Mouse (Mus musculus) forebrain, embryonic 12.5 days (tissue): Measurements from ENCODE around the gene Obp2a. TPM values are rescaled to one million over a fixed set of nuclear protein-coding genes. Genes with fewer than 3 reads are reported as not detected.
"Not testable (repeated sequence)": the region's sequence is repeated elsewhere in the genome, so short reads cannot be mapped to it uniquely, and the experiment has no call there.

ENCODE experiments used
- ATAC-seq: fragments of 200-750 bp; cut with Nextera tagmentation; 2 replicates; pipeline ENCODE4 v1.8.0; 2017; ENCODE audit warnings: moderate TSS enrichment; ENCODE audit not compliant: low FRiP score
- H3K27ac ChIP-seq: fragments of 300-500 bp; sonication (generic); 2 replicates; pipeline ENCODE4 v1.5.1; 2016; ENCODE audit warnings: mild to moderate bottlenecking
- H3K27me3 ChIP-seq: fragments of 300-500 bp; sonication (generic); 2 replicates; pipeline ENCODE4 v1.6.1; 2016; ENCODE audit warnings: mild to moderate bottlenecking
- H3K36me3 ChIP-seq: fragments of 300-500 bp; sonication (generic); replicated peaks from 2 replicates; pipeline ENCODE4 v1.6.1; 2016; ENCODE audit warnings: mild to moderate bottlenecking
- H3K4me1 ChIP-seq: fragments of 300-500 bp; sonication (generic); 2 replicates; pipeline ENCODE4 v1.6.1; 2016
- H3K4me2 ChIP-seq: fragments of 300-500 bp; sonication (generic); 2 replicates; pipeline ENCODE4 v1.6.1; 2016; ENCODE audit warnings: mild to moderate bottlenecking, moderate library complexity
- H3K4me3 ChIP-seq: fragments of 300-500 bp; sonication (generic); replicated peaks from 2 replicates; pipeline ENCODE4 v1.5.1; 2016; ENCODE audit warnings: mild to moderate bottlenecking
- H3K9ac ChIP-seq: fragments of 300-500 bp; sonication (generic); 2 replicates; pipeline ENCODE4 v1.6.1; 2016; ENCODE audit warnings: mild to moderate bottlenecking
- H3K9me3 ChIP-seq: fragments of 300-500 bp; sonication (generic); 2 replicates; pipeline ENCODE4 v1.6.1; 2016
- WGBS: fragments of 180-500 bp; shearing (Covaris S2); methylation state at CpG from one replicate; pipeline ENCODE4 v1.1.7; 2016; 5-methylcytosine and 5-hydroxymethylcytosine counted together
- polyA plus RNA-seq: library from polyadenylated mRNA; unstranded; fragments of >200 nt; fragmentation: Nextera tagmentation; extraction: Ambion mirVana; gene quantifications from 2 replicates; pipeline ENCODE4 v1.2.1, GENCODE M21; 2016

Obp2a gene
- polyA plus RNA-seq = not detected in 2 replicates

- H3K4me3 ChIP-seq, H3K9ac ChIP-seq, H3K4me2 ChIP-seq, H3K27ac ChIP-seq, H3K9me3 ChIP-seq, H3K36me3 ChIP-seq, H3K27me3 ChIP-seq, ATAC-seq, H3K4me1 ChIP-seq: not testable (repeated sequence)
- WGBS = 81% methylated on average over 3 of the region's 3 CpGs
These were observed at the start of gene Obp2a for GRCm38 (mm10) chr2:25699743-25700142. Obp2a (plus strand) TSS chr2:25700043.

DNA sequence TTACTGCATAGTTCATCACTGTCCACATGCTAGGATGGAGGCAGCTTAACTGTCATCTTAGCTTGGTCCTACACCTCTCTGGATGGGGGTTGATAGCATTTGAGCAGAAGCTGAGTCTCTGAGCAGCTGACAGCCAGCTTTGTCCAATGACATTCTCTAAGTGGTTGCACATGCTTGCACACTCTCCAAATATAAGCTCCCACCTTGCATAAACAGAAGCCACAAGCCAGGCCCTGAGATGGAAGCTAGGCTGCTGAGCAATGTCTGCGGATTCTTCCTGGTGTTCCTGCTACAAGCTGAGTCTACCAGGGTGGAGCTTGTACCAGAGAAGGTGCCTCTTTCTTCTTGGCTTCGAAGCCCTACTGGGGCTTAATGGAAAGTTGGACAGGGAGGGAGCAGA, 46.9 kb upstream of the Obp2a start, which contains the start of gene Lcn8:
Lcn8 (plus strand) TSS at position 219 of the 400 bp plus-strand sequence.
- 83% methylated on average over 2 of the region's 2 CpGs for WGBS
- H3K4me3 ChIP-seq = no peak within 1 kb of the TSS
- no peak within 1 kb of the TSS for H3K27ac ChIP-seq
- H3K4me2 ChIP-seq = no peak within 1 kb of the TSS
- H3K27me3 ChIP-seq = no peaks in the 10 kb centered on the region
- H3K4me1 ChIP-seq = no peaks in the 10 kb centered on the region
- no peak for ATAC-seq
- H3K9me3 ChIP-seq = no peaks in the 10 kb centered on the region
- H3K9ac ChIP-seq = no peak within 1 kb of the TSS
- no peaks in the 10 kb centered on the region for H3K36me3 ChIP-seq

- Histone ChIP-seq H3K9ac (no peak overlapping the region), H3K27me3 (no peaks in the 10 kb centered on the region), H3K4me2 (no peak overlapping the region), H3K9me3 (no peaks in the 10 kb centered on the region), H3K27ac (no peak overlapping the region), H3K4me3 (no peak overlapping the region), H3K36me3 (no peaks in the 10 kb centered on the region), H3K4me1 (no peaks in the 10 kb centered on the region)
- no peak for ATAC-seq
- 67% methylated on average over 1 of the region's 1 CpGs for WGBS
These were observed 45.3 kb upstream of the Obp2a start for GRCm38 (mm10) chr2:25654502-25654901.

DNA sequence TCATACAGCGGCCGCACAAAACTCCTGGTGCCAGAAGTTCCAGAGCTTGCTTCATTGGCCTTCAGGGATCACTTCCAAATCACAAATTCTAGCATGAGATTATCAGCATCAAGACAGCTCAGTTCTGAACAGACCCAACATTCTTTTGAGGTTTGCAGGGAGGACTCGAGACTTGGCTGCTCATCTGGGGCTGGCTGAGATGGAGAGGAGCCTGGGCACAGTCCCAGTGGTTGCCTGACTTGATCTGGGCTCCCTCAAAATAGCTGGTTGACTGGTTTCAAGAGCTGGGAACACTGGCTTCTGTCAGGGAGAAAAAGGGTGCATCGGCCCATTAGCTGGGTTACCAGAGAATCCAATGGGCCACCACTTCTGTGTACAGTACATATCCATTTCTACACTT, 43.2 kb upstream of the Obp2a start:
- WGBS = 87% methylated on average over 4 of the region's 4 CpGs
- Histone ChIP-seq H3K36me3 (no peaks in the 10 kb centered on the region), H3K4me2 (no peak overlapping the region), H3K27ac (no peak overlapping the region), H3K9me3 (no peaks in the 10 kb centered on the region), H3K9ac (no peak overlapping the region), H3K4me1 (no peaks in the 10 kb centered on the region), H3K27me3 (no peaks in the 10 kb centered on the region), H3K4me3 (no peak overlapping the region)
- no peak for ATAC-seq

DNA sequence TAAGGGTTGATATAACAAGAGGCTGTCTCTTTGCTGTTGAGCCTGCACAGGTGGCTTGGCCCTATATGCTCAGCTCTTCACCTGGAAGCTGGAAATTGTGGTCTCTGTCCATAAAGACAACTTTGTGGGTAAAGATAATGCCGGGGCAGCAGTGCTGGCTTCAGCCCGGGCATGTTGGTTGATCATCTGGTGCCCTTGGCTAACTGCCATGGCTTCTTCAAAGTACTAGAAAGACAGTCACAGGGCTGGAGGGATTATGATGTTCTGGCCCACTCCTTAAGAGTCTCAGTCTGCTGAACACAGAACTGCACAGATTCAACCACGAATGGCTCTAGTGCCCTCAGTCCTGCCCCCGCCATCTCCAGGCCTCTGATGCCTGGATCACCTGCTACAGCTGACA, 42.6 kb upstream of the Obp2a start:
- no peak overlapping the region for H3K27ac ChIP-seq
- H3K9ac ChIP-seq = no peak overlapping the region
- no peaks in the 10 kb centered on the region for H3K36me3 ChIP-seq
- no peaks in the 10 kb centered on the region for H3K27me3 ChIP-seq
- no peak for ATAC-seq
- no peak overlapping the region for H3K4me2 ChIP-seq
- H3K4me1 ChIP-seq = no peaks in the 10 kb centered on the region
- 92% methylated on average over 4 of the region's 4 CpGs for WGBS
- H3K9me3 ChIP-seq = no peaks in the 10 kb centered on the region
- H3K4me3 ChIP-seq = no peak overlapping the region

- Histone ChIP-seq H3K4me3 (no peak within 1 kb of the TSS), H3K36me3 (no peaks in the 10 kb centered on the region), H3K4me1 (no peaks in the 10 kb centered on the region), H3K9ac (no peak within 1 kb of the TSS), H3K4me2 (no peak within 1 kb of the TSS), H3K27ac (no peak within 1 kb of the TSS), H3K9me3 (no peaks in the 10 kb centered on the region), H3K27me3 (no peaks in the 10 kb centered on the region; the same call in 1 of the 2 replicates)
- no peak for ATAC-seq
These were observed 42.2 kb upstream of the Obp2a start, which contains the start of gene Lcn5 for GRCm38 (mm10) chr2:25657652-25658051. Lcn5 (plus strand) TSS chr2:25657952.

DNA sequence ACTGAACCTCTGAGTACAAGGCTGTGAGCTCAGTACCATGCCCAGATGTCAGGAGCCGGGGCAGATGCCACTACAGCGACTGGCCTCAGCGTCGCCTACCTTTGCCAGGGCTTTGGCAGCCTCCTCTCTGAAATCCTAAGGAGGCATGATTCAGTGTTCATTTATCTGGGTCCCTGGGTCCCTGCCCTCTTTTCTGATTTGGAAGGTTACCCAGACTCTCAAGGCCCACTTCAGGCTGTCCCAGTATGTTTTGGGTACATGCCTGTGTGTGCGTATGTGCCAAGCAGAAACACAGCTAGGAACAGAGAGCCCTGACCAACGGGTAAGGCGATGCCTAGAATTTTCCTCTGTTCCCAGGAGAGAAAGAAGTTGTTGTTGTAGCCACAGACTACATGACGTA, 39.6 kb upstream of the Obp2a start:
- Histone ChIP-seq H3K4me1 (no peaks in the 10 kb centered on the region), H3K27ac (no peak overlapping the region), H3K9ac (no peak overlapping the region), H3K9me3 (no peaks in the 10 kb centered on the region), H3K4me2 (no peak overlapping the region), H3K4me3 (no peak overlapping the region), H3K36me3 (no peaks in the 10 kb centered on the region), H3K27me3 (no peaks in the 10 kb centered on the region; the same call in 1 of the 2 replicates)
- 94% methylated on average over 8 of the region's 8 CpGs for WGBS
- no peak for ATAC-seq

DNA sequence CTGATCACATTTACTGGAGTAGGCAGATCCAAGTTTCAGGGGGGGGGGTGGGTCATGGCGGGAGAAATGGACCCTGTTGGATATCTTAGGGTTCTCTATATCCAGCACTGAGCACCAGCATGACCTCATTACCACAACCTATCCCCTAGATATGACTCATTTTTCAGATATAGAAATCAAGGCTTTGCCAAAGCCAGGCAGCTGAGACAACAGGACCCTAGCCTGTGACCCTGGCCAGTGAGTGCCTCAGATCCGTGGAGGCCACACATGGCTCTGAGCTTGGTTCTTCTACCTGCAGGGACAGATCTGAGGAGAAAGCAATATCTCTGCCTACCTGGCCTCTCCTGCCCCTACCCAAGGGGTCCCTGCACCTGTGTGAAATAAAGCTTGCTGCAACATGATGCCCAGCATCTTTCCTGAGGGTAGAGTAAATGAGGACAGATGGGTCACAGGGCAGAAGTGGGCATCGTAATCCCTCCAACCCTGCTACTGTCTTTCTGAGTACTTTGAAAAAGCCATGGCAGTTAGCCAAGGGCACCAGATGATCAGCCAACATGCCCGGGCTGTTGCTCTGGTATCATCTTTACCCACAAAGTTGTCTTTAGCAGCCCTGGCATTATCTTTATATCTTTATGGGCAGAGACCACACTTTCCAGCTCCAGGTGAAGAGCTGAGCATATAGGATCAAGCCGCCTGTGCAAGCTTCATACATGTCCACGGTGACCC, 38.4 kb upstream of the Obp2a start:
- H3K9ac ChIP-seq = no peak overlapping the region
- H3K4me1 ChIP-seq = no peaks in the 10 kb centered on the region
- H3K27me3 ChIP-seq = no peaks in the 10 kb centered on the region; the same call in 1 of the 2 replicates
- 88% methylated on average over 6 of the region's 6 CpGs for WGBS
- no peak overlapping the region for H3K4me3 ChIP-seq
- H3K27ac ChIP-seq = no peak overlapping the region
- H3K9me3 ChIP-seq = no peaks in the 10 kb centered on the region
- no peak for ATAC-seq
- H3K36me3 ChIP-seq = no peaks in the 10 kb centered on the region
- no peak overlapping the region for H3K4me2 ChIP-seq

DNA sequence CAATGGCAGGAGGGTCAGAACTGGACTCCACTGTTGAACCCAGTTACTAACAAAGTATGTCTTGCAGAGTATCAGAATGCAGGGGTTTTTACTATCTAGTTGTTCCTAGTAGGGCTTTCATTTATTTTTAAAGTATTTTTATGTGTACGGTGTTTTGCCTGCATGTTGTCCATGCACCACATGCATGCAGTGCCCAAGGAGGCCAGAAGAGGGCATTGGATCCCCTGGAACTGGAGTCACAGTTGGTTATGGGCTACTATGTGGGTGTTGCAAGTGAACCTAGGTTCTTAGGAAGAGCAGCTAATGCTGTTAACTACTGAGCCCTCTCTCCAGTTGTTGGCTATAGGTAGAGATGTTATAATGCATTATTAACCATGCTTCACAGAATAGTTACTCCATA, 36.3 kb upstream of the Obp2a start:
- no peaks in the 10 kb centered on the region for H3K36me3 ChIP-seq
- H3K9ac ChIP-seq = no peak overlapping the region
- H3K4me2 ChIP-seq = no peak overlapping the region
- H3K9me3 ChIP-seq = no peaks in the 10 kb centered on the region
- H3K27ac ChIP-seq = no peak overlapping the region
- H3K4me3 ChIP-seq = no peak overlapping the region
- WGBS = 58% methylated on average over 1 of the region's 1 CpGs
- no peaks in the 10 kb centered on the region; the same call in 1 of the 2 replicates for H3K27me3 ChIP-seq
- H3K4me1 ChIP-seq = no peaks in the 10 kb centered on the region
- no peak for ATAC-seq

- H3K4me2 ChIP-seq = no peak overlapping the region
- no peaks in the 10 kb centered on the region for H3K9me3 ChIP-seq
- H3K4me1 ChIP-seq = no peaks in the 10 kb centered on the region
- no peak for ATAC-seq
- WGBS = 85% methylated on average over 5 of the region's 5 CpGs
- H3K9ac ChIP-seq = no peak overlapping the region
- no peaks in the 10 kb centered on the region; the same call in 1 of the 2 replicates for H3K27me3 ChIP-seq
- no peak overlapping the region for H3K27ac ChIP-seq
- H3K36me3 ChIP-seq = no peaks in the 10 kb centered on the region
- H3K4me3 ChIP-seq = no peak overlapping the region
These were observed 35.7 kb upstream of the Obp2a start for GRCm38 (mm10) chr2:25664125-25664524.

DNA sequence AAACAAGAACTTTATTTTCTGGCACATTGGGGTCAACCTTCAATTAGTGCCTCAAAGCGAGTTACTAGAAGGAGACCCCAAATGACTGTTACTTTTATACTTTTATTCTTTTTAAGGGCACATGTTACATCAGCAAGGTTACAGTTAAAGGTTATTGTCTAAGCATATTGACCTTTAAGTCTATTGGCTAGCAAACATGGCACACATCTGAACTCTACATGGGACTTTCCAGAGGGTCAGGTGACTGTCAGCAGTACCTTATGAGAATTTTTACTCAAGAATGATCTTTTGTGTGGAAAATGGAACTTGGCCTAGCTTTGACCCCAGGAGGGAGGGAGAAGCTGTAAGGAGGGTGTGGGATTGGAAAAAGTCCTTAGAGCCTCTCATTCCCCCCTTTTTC, 33.3 kb upstream of the Obp2a start:
- WGBS = 64% methylated on average over 1 of the region's 1 CpGs
- H3K27me3 ChIP-seq = no peaks in the 10 kb centered on the region; the same call in 1 of the 2 replicates
- no peaks in the 10 kb centered on the region for H3K4me1 ChIP-seq
- ATAC-seq = no peak
- no peaks in the 10 kb centered on the region for H3K36me3 ChIP-seq
- no peak overlapping the region for H3K4me3 ChIP-seq
- H3K9me3 ChIP-seq = no peaks in the 10 kb centered on the region
- no peak overlapping the region for H3K27ac ChIP-seq
- H3K9ac ChIP-seq = no peak overlapping the region
- no peak overlapping the region for H3K4me2 ChIP-seq

- H3K4me1 ChIP-seq = no peaks in the 10 kb centered on the region
- WGBS = 87% methylated on average over 3 of the region's 3 CpGs
These were observed 23.4 kb upstream of the Obp2a start, which contains the start of gene Lcn6 for GRCm38 (mm10) chr2:25676486-25676885. Lcn6 (plus strand) TSS chr2:25676786.

DNA sequence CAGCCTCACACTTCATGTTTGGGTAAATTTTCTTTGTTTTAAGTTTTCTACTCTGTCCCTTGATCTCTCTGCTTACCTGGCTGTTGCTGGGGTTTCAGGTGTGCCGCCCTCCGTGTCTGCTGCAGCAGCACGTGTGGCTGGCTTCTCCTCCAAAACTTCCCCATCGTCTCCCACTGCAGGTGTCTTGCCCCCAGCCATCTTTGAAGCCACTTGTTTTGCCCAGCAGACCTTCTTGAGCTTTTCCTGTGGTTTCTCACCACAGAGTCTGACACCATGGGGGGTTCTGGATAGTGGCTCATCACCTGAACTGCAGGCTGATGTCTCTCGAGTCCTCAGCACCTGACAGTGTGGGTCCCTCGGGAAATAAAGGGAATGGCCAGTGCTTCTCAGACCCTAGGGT, 20.3 kb upstream of the Obp2a start:
- Histone ChIP-seq H3K27me3 (no peaks in the 10 kb centered on the region), H3K27ac (no peak overlapping the region), H3K9me3 (no peaks in the 10 kb centered on the region), H3K4me2 (no peak overlapping the region), H3K9ac (no peak overlapping the region), H3K4me3 (no peak overlapping the region), H3K4me1 (no peaks in the 10 kb centered on the region), H3K36me3 (no peaks in the 10 kb centered on the region)
- 88% methylated on average over 6 of the region's 6 CpGs for WGBS
- no peak for ATAC-seq

More at GRCm38 (mm10) chr2:25676486-25676885, 23.4 kb upstream of the Obp2a start, which contains the start of gene Lcn6:
- ATAC-seq = no peak
- Histone ChIP-seq H3K27ac (no peak within 1 kb of the TSS), H3K9ac (no peak within 1 kb of the TSS), H3K36me3 (no peaks in the 10 kb centered on the region), H3K4me2 (no peak within 1 kb of the TSS), H3K9me3 (no peaks in the 10 kb centered on the region), H3K4me3 (no peak within 1 kb of the TSS), H3K27me3 (no peaks in the 10 kb centered on the region)
